Mouse (Mus musculus) forebrain, embryonic 12.5 days (tissue): Measurements from ENCODE around the gene Cphx1. TPM values are rescaled to one million over a fixed set of nuclear protein-coding genes. Genes with fewer than 3 reads are reported as not detected.
"Not testable (repeated sequence)": the region's sequence is repeated elsewhere in the genome, so short reads cannot be mapped to it uniquely, and the experiment has no call there.

Experiments
- ATAC-seq: fragments of 200-750 bp; cut with Nextera tagmentation; 2 replicates; pipeline ENCODE4 v1.8.0; 2017; ENCODE audit warnings: moderate TSS enrichment; ENCODE audit not compliant: low FRiP score
- H3K27ac ChIP-seq: fragments of 300-500 bp; sonication (generic); 2 replicates; pipeline ENCODE4 v1.5.1; 2016; ENCODE audit warnings: mild to moderate bottlenecking
- H3K27me3 ChIP-seq: fragments of 300-500 bp; sonication (generic); 2 replicates; pipeline ENCODE4 v1.6.1; 2016; ENCODE audit warnings: mild to moderate bottlenecking
- H3K36me3 ChIP-seq: fragments of 300-500 bp; sonication (generic); replicated peaks from 2 replicates; pipeline ENCODE4 v1.6.1; 2016; ENCODE audit warnings: mild to moderate bottlenecking
- H3K4me1 ChIP-seq: fragments of 300-500 bp; sonication (generic); 2 replicates; pipeline ENCODE4 v1.6.1; 2016
- H3K4me2 ChIP-seq: fragments of 300-500 bp; sonication (generic); 2 replicates; pipeline ENCODE4 v1.6.1; 2016; ENCODE audit warnings: mild to moderate bottlenecking, moderate library complexity
- H3K4me3 ChIP-seq: fragments of 300-500 bp; sonication (generic); replicated peaks from 2 replicates; pipeline ENCODE4 v1.5.1; 2016; ENCODE audit warnings: mild to moderate bottlenecking
- H3K9ac ChIP-seq: fragments of 300-500 bp; sonication (generic); 2 replicates; pipeline ENCODE4 v1.6.1; 2016; ENCODE audit warnings: mild to moderate bottlenecking
- H3K9me3 ChIP-seq: fragments of 300-500 bp; sonication (generic); 2 replicates; pipeline ENCODE4 v1.6.1; 2016
- WGBS: fragments of 180-500 bp; shearing (Covaris S2); methylation state at CpG from one replicate; pipeline ENCODE4 v1.1.7; 2016; 5-methylcytosine and 5-hydroxymethylcytosine counted together
- polyA plus RNA-seq: library from polyadenylated mRNA; unstranded; fragments of >200 nt; fragmentation: Nextera tagmentation; extraction: Ambion mirVana; gene quantifications from 2 replicates; pipeline ENCODE4 v1.2.1, GENCODE M21; 2016

Cphx1 gene
- polyA plus RNA-seq, 1 experiment from 2014 or later, result not detected

DNA sequence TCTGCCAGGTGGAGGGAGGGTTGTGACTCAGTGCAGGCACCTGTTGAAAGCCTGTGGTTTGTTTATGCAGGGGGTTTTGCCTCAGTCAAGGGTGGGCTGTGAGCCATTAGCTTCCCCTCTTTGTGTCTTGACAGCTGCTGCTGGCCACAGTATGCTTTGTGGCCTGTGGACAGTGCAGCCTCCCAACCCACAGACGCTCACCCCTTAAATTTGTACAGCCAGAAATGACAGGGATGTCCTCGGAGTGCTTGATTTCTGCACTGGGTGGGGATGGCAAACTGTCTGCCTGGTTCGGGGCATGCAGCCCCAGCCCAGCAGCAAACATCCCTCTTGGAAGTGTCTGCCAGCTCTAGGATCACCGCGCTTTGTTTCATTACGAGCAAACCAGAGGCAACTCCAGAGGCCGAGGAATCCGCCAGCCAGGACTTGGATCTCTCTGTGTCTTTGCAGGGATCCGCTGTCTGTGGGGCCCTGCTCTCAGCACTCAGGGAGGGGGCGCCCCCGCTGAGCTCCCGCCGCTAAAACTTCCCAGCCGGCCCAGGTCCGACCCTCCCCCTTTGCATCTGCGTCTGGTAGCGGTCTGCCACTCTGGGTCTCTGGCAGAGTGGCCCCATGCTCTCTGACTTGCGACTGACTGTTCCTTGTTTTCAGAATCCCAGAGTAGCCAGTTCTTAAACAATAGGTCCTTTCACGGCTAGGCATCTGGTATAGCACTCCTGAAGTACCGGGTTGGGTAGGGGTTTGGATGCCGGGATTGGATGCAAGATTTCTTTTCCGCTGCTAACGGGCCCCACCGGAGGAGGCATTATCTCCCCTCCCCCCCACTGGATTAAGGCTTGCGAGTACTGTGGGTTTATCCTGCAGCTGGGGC is 40.5 kb downstream of the Cphx1 start, which contains the start of gene Duxbl1:
TSS of gene Duxbl1 (plus strand) at position 207 of the 871 bp plus-strand sequence.
- Histone ChIP-seq H3K27ac (peak within 1 kb of the TSS; percentile 92), H3K4me3 (peak within 1 kb of the TSS; percentile 27), H3K4me2 (peak within 1 kb of the TSS; percentile 43)
- WGBS, result no CpG with 5 or more reads among the region's 25 CpGs
- H3K36me3 ChIP-seq, H3K27me3 ChIP-seq, H3K9ac ChIP-seq, H3K9me3 ChIP-seq, H3K4me1 ChIP-seq: not testable (repeated sequence)
- ATAC-seq, result peak; percentile 87

DNA sequence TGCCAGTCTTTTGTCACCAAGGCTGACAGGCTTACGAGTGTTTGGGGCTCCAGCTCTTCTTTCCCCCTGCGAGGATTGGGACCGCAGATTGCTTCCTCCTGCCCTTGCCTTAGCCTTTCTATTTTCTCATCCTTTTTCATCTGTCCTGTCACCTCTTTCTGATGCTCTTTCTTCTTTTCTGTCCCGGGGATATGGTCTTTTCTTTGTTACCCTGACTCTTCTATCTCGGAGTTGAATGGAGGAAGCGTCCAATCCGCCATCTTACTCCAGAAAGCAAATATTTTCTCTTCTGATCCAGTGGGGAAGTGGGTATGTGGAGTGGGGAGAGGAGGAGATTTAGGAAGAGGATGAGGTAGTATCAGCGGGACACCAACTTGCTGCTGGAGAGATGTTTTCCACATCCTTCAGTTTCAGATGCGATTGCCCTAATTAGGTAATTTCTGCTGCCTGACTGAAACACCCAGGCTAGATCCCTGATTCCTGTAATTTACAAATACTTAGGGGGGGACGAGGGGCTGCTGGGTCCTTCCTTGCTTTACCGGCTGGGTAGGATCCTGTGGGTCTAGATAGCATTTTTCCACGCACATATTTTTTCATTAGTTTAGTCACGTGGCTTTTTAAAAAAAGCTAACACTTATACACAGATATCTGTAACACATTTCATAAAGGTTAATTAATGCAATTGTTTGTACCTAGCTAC is 41.3 kb downstream of the Cphx1 start:
- not testable (repeated sequence) for H3K9me3 ChIP-seq, H3K27me3 ChIP-seq, H3K4me1 ChIP-seq, H3K36me3 ChIP-seq, H3K9ac ChIP-seq
- Histone ChIP-seq H3K27ac (peak overlapping the region; percentile 92), H3K4me3 (peak overlapping the region; percentile 27), H3K4me2 (peak overlapping the region; percentile 43)
- WGBS, result 0% methylated on average over 7 of the region's 13 CpGs
- ATAC-seq, result peak; percentile 44; the same call in 1 of the 2 replicates

DNA sequence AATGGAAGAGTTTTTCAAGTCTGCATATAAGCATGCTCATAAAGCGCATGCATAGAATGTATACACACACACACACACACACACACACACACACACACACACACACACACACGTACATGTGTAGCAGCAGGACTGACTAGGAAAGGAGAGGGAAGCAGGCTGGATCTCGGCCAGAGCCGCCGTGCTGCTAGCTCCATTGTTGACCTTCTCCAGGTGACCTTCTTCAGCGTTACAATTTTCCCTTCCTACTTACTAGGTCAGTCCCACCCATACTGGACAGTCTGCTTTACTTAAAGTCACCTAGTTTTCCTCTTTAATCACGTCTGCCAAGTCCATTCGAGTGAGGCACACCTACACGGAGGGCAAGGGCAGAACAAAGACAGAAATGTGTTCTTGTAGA is 43.8 kb downstream of the Cphx1 start:
- H3K27ac ChIP-seq, H3K4me3 ChIP-seq, H3K27me3 ChIP-seq, ATAC-seq, H3K9ac ChIP-seq, H3K4me2 ChIP-seq, H3K9me3 ChIP-seq, H3K4me1 ChIP-seq, H3K36me3 ChIP-seq: not testable (repeated sequence)
- 89% methylated on average over 6 of the region's 9 CpGs for WGBS

Other genes starting within 250 kb of the Cphx1 start
- gene Ppif, start 244.2 kb upstream of the Cphx1 start, polyA plus RNA-seq, result 32.4 and 35.6 TPM in 2 replicates
- 12.3 and 14.2 TPM in 2 replicates for gene Zcchc24, start 169.3 kb upstream of the Cphx1 start, polyA plus RNA-seq
- 3.2 and 4.6 TPM in 2 replicates for gene Anxa11, start 96.1 kb upstream of the Cphx1 start, polyA plus RNA-seq
- gene Plac9a, start 35.2 kb upstream of the Cphx1 start, polyA plus RNA-seq, result not detected in 2 replicates
- gene Tmem254a, start 10.6 kb upstream of the Cphx1 start, polyA plus RNA-seq, result 1.1 and 2.7 TPM in 2 replicates
- 3.6 and 5.6 TPM in 2 replicates for gene Duxbl1, start 40.3 kb downstream of the Cphx1 start, polyA plus RNA-seq
- 1.3 and 2.6 TPM in 2 replicates for gene Gm9780, start 104.4 kb downstream of the Cphx1 start, polyA plus RNA-seq
- gene Tmem254c, start 129.1 kb downstream of the Cphx1 start, polyA plus RNA-seq, result 15.9 and 17.1 TPM in 2 replicates
- gene Cphx2, start 143.2 kb downstream of the Cphx1 start, polyA plus RNA-seq, result not detected in 2 replicates
- not detected in 2 replicates for gene Cphx3, start 144.0 kb downstream of the Cphx1 start, polyA plus RNA-seq
- 1.6 and 4.6 TPM in 2 replicates for gene Duxbl2, start 180.0 kb downstream of the Cphx1 start, polyA plus RNA-seq
- 1.1 and 1.9 TPM in 2 replicates for gene Plac9b, start 244.2 kb downstream of the Cphx1 start, polyA plus RNA-seq